Mouse (Mus musculus) T-helper 2 cell (primary cell): ENCODE measurements around the gene Gm28048.

ENCODE experiments used
- in situ Hi-C: fragments of 300-600 bp; cut with MboI, MseI; formaldehyde crosslinking; loops from one replicate; pipeline ENCODE4 v1.15.1; 2025; ENCODE audit warnings: high pct_unique_total_duplicates

The Gm28048 gene

DNA sequence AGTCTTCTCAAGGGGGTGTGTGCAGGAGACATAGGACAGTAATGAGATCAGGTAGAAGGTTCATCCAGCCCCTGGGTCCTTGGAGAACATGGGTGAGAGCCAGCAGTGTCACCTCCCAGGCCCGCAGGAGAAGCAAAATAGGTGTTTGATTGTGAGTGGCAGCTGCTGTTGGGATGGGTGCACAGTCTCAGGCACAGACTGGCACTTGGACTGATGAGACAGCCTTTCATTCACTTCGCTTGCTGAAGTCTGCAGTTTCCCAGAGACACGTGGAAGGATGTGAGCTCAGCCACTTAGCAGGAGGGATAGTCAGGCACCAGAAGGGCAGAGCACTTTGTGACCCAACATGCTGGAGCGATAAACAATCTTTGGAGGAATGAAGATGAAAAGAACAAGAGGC is 118.3 kb downstream of the Gm28048 start:
- in situ Hi-C loops, result loop anchor here (5.0 kb wide), 1 partner anchor 94 kb away; no protein-coding TSS in a partner anchor

DNA sequence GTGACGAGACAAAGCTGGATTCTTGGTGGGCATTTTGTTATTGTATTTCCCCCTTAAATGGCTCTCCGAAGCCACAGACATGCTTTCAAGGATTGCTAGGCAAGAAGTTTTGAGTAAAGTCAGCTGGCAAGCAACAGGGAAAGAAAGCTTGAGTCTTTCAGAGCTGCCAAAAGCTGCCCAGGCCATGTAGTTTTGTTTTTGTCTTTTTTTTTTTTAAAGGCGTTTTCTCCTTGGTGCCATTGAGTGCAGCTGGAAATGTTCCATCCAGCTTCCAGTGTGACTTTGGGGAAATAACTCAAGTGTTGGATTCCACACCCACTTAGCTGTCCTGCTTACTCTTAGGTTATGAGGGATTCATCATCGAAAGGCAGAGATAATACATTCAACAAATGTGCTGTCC is 120.6 kb downstream of the Gm28048 start:
- in situ Hi-C loops, result loop anchor here (5.0 kb wide), 1 partner anchor 96 kb away; no protein-coding TSS in a partner anchor

- in situ Hi-C loops, result loop anchor here (5.0 kb wide), 1 partner anchor 97 kb away; no protein-coding TSS in a partner anchor
Observed at GRCm38 (mm10) chr11:22860335-22861227, 121.3 kb downstream of the Gm28048 start, which contains the start of gene B3gnt2. TSS of gene B3gnt2 (minus strand) at chr11:22860961.

GRCm38 (mm10) chr11:22859633-22860334 is 122.1 kb downstream of the Gm28048 start:
- in situ Hi-C loops, result loop anchor here (5.0 kb wide), 1 partner anchor 98 kb away; no protein-coding TSS in a partner anchor

GRCm38 (mm10) chr11:22859301-22859632 is 122.6 kb downstream of the Gm28048 start:
- in situ Hi-C loops, result no loop called here

DNA sequence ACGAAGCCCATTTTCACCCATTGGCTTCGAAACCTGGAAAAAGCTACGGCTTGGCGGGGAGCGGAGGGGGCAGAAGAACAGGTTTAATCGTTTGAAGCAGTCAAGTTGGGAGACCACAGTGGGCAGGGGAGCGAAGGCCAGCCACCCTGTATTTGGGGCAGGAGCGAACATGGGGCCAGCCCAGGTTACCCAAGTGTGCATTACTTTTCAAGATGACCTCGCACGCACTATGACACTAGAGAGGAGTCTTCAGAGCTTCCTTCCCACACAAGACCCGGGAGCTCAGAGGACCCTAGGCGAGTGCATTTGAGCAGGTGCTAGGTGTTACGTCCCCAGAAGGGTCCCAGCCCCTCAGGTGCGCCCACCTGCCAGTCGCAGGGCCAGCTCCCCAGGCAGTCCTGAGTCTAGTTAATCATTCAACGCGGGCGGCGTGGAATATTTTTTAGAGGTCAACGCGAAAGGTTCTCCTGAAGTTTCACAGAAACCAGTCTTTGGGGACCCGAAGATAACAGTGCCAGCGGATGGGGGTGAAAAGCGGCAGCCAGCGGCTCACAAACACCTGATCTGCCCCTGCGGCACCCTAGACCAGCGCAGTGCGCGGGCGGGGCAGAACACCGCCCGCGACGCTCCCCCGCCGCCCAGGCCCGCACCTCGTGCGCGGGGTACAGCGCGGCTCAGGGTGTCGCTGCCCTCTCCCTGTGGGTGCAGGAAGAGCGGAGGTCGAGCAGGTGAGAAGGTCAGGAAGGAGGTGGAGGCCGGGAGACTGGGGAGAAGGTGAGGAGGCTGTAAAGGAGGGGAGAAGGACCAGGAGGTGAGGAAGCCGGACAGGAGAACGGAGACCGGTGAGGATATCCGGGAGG is 123.2 kb downstream of the Gm28048 start:
- in situ Hi-C loops, result no loop called here

DNA sequence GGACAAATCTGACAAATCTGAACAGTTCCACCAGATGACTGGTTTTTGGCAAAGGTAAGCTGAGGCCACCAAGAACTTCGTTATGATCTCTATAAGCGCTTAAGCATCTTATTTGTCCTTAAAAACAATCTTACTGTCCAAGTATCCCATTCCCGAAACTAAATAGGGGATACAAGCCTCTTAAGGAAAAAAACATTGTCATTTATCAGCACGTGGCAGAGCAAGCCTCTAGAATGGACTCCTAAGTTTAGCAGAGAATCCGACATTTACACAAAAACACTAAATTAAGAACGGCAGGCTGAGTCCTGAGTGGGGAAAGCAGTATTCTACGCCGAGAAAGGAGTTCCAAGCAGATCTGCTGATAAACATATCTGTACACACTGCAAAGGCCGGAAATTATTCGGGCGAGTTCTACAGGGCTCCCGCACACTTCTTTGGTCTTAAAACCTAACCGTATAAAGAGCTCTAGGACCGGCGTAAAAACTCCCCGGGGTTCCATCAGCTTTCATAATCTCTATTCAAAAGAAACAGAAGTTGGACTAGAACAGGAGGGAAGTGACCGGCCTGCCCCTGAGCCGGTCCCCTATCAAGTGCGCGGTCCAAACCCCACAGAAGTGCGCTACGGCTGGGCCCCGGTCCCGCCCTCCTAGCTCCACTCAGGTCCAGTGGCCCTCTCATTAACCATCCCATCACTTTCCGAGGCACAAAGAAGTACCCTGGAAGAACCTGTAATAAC is 124.0 kb downstream of the Gm28048 start:
- in situ Hi-C loops, result no loop called here

GRCm38 (mm10) chr11:22857106-22857704 is 124.7 kb downstream of the Gm28048 start:
- in situ Hi-C loops, result no loop called here

GRCm38 (mm10) chr11:22856371-22856965 is 125.4 kb downstream of the Gm28048 start:
- in situ Hi-C loops, result no loop called here

- in situ Hi-C loops, result loop anchor here (5.0 kb wide), 2 partner anchors 37 to 222 kb away; no protein-coding TSS in a partner anchor
Observed at GRCm38 (mm10) chr11:22854571-22854970, 127.3 kb downstream of the Gm28048 start.

GRCm38 (mm10) chr11:22853477-22854157 is 128.3 kb downstream of the Gm28048 start:
- in situ Hi-C loops, result loop anchor here (5.0 kb wide), 2 partner anchors 36 to 221 kb away; no protein-coding TSS in a partner anchor

GRCm38 (mm10) chr11:22852510-22852909 is 129.4 kb downstream of the Gm28048 start:
- in situ Hi-C loops, result loop anchor here (5.0 kb wide), 2 partner anchors 35 to 220 kb away; no protein-coding TSS in a partner anchor

DNA sequence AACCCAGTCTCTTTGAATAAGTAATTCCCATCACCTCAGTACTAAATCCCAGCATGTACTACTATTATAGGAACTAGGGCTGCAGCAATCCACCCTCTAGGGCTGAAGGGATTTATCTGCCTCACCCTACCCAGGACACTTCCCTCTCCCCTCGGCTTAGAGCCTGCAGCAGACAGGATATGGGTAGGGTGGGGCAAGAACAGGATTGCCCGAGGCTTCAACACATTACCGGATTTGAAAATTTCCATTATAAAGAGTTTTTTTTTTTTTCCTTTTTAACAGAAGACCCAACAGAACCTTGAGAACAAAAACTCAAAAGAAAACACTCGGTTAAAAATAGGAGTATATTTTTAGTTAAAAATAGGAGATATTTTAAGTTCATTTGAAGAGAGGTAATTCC is 130.5 kb downstream of the Gm28048 start:
- in situ Hi-C loops, result loop anchor here (5.0 kb wide), 2 partner anchors 34 to 219 kb away; no protein-coding TSS in a partner anchor

- in situ Hi-C loops, result loop anchor here (5.0 kb wide), 2 partner anchors 33 to 218 kb away; no protein-coding TSS in a partner anchor
Observed at GRCm38 (mm10) chr11:22850077-22850476, 131.8 kb downstream of the Gm28048 start.

DNA sequence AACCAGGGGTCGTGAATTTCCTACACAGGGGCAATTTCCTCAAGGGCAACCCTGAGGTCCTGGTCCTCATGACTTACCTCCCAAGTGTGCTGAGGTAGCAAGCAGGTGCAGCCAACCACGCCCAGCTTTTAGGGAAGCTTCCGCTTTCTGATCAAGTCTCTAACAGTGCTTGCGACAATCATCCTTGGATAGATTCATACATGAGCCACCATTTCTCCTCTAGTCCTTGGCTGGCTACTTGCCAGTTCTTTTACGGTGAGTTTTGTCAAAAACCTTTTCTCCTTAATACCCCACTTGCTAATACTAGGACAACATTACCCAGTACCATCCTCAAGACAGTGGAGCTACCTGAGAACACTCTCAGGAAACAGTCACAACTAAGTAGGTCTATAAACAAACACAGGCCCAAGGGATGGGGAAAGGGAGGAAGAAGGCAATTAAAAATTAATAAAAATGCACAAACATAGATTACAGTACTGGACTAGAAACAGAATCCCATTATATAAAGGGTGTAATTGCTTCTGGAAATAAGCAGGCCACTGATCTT is 133.2 kb downstream of the Gm28048 start:
- in situ Hi-C loops, result no loop called here

DNA sequence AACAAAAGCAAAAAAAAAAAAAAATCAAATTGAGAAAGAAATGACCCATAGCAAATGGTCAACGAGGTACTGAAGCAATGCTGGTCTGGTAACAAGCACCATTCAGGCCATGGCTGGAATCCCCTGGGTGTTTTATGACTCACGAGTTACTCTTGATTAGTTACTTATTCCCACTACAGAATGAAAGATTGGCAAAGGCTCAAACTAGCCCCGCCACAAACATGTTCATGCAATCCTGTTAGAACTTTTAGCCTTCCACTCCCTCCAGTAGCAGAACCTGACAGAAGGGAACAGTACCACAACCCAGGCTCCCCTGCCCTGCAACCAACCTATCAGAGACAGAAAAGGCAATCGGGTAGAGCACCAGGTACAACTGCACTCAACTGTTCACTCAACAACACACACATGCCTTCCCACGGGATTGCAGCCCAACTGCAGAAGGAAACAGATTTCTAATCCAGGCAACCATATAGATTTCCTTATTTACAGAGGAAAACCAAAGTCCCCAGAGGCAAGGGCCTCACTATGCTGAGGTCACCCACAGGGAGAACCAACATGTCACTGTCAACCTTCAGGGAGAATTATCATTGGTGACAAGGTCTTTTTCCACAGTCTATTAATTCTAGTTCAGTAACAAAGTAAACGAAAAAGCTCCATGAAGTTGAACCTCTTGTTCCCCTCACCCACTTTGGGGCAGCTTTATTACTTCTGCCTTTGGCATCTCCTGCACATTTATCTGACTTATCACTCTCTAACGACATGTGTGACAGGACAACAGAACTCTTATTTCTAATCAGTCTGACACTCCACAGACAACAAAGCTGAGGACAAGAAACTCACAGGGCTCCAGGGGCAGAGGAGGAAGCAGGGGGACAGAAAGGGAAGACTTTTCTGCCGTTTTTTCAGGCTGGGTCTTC is 133.9 kb downstream of the Gm28048 start:
- in situ Hi-C loops, result no loop called here

DNA sequence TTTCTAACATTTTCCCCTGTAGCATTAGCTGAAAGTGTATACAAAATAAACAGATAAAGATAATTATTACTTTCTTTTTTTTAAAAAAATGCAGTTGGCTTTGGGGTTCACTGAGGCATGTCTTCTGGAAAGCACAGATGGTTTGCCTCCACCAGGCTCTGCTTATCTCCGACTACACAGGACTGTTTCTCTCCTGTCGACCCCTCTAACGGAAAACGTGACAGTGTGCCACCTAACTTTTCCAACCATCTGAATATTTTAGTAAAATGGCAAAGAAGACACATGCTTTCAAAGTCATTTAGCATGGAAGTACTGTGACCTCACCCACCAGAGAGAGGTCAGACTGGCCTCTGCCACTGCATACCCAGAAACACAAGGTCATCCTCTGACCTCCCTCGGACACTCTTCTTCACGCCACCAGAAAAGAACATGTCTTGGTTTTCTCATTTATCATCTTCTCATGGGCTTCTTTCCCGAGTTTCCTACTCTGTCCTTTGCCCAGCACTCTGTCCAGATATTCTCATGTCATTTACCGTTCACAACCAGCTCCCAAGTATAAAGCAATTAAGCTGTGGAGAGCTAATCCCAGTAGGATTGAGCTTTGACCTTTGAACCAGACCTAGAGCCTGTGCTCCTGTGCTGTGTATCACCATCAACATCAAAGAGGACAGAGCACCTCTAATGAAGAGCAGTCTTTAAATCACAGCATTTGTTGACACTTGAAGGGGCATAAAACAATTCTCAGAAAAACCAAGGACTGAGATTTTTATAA is 134.7 kb downstream of the Gm28048 start:
- in situ Hi-C loops, result no loop called here
